Mouse (Mus musculus) neural tube, embryonic 12.5 days (tissue): ENCODE data around the gene Cant1. TPM values are rescaled to one million over a fixed set of nuclear protein-coding genes. Genes with fewer than 3 reads are reported as not detected.

Experiments
- ATAC-seq: fragments of 200-750 bp; cut with Nextera tagmentation; 2 replicates; pipeline ENCODE4 v1.8.0; 2017; ENCODE audit warnings: low read depth, mild to moderate bottlenecking, moderate TSS enrichment, moderate library complexity; ENCODE audit not compliant: low FRiP score
- H3K27ac ChIP-seq: fragments of 300-500 bp; sonication (generic); 2 replicates; pipeline ENCODE4 v1.5.1; 2016
- H3K27me3 ChIP-seq: fragments of 300-500 bp; sonication (generic); replicated peaks from 2 replicates; pipeline ENCODE4 v1.6.1; 2016; ENCODE audit warnings: mild to moderate bottlenecking
- H3K36me3 ChIP-seq: fragments of 300-500 bp; sonication (generic); 2 replicates; pipeline ENCODE4 v1.6.1; 2016; ENCODE audit warnings: mild to moderate bottlenecking
- H3K4me1 ChIP-seq: fragments of 300-500 bp; sonication (generic); 2 replicates; pipeline ENCODE4 v1.6.1; 2016
- H3K4me2 ChIP-seq: fragments of 300-500 bp; sonication (generic); replicated peaks from 2 replicates; pipeline ENCODE4 v1.6.1; 2016; ENCODE audit warnings: mild to moderate bottlenecking
- H3K4me3 ChIP-seq: fragments of 300-500 bp; sonication (generic); 2 replicates; pipeline ENCODE4 v1.5.1; 2016
- H3K9ac ChIP-seq: fragments of 300-500 bp; sonication (generic); 2 replicates; pipeline ENCODE4 v1.6.1; 2016; ENCODE audit warnings: mild to moderate bottlenecking
- H3K9me3 ChIP-seq: fragments of 300-500 bp; sonication (generic); 2 replicates; pipeline ENCODE4 v1.6.1; 2016; ENCODE audit warnings: mild to moderate bottlenecking
- WGBS: fragments of 180-500 bp; shearing (Covaris S2); methylation state at CpG from one replicate; pipeline ENCODE4 v1.1.7; 2016; 5-methylcytosine and 5-hydroxymethylcytosine counted together
- polyA plus RNA-seq: library from polyadenylated mRNA; unstranded; fragments of >200 nt; fragmentation: Nextera tagmentation; extraction: Ambion mirVana; gene quantifications from 2 replicates; pipeline ENCODE4 v1.2.1, GENCODE M21; 2016

The Cant1 gene
- 32.1 and 32.2 TPM in 2 replicates for polyA plus RNA-seq

- H3K9ac ChIP-seq = peak within 1 kb of the TSS; percentile 94
- H3K27me3 ChIP-seq = no peaks in the 10 kb centered on the region
- under 1% methylated on average over 50 of the region's 50 CpGs for WGBS
- H3K4me1 ChIP-seq = peaks cover 25% of the 10 kb centered on the region
- peak within 1 kb of the TSS; percentile 92 for H3K4me3 ChIP-seq
- H3K4me2 ChIP-seq = peak within 1 kb of the TSS; percentile 94
- no peaks in the 10 kb centered on the region for H3K9me3 ChIP-seq
- peaks cover 19% of the 10 kb centered on the region for H3K36me3 ChIP-seq
- 0 out of 2 replicates have a peak within 1 kb of the TSS, but pooled peaks have one; percentile 20 for H3K27ac ChIP-seq
- ATAC-seq = peak; percentile 86
Measured at GRCm38 (mm10) chr11:118418834-118419504, at the start of gene Cant1. Gene Cant1 (minus strand): TSS chr11:118419086.

- no peak overlapping the region for H3K4me2 ChIP-seq
- H3K36me3 ChIP-seq = no peaks in the 10 kb centered on the region
- H3K4me3 ChIP-seq = no peak overlapping the region
- 66% methylated on average over 11 of the region's 11 CpGs for WGBS
- H3K4me1 ChIP-seq = peaks cover 13% of the 10 kb centered on the region
- no peaks in the 10 kb centered on the region for H3K9me3 ChIP-seq
- no peak overlapping the region for H3K27ac ChIP-seq
- no peak for ATAC-seq
- no peaks in the 10 kb centered on the region for H3K27me3 ChIP-seq
- H3K9ac ChIP-seq = no peak overlapping the region
Measured at GRCm38 (mm10) chr11:118467441-118468035, 48.7 kb upstream of the Cant1 start.

GRCm38 (mm10) chr11:118460280-118460679 lies 41.4 kb upstream of the Cant1 start:
- H3K36me3 ChIP-seq = no peaks in the 10 kb centered on the region
- ATAC-seq = no peak
- no peaks in the 10 kb centered on the region for H3K9me3 ChIP-seq
- H3K4me3 ChIP-seq = no peak overlapping the region
- 57% methylated on average over 6 of the region's 6 CpGs for WGBS
- H3K4me1 ChIP-seq = peaks cover 6% of the 10 kb centered on the region; the same call in 1 of the 2 replicates
- no peak overlapping the region for H3K9ac ChIP-seq
- H3K4me2 ChIP-seq = no peak overlapping the region
- no peaks in the 10 kb centered on the region for H3K27me3 ChIP-seq
- H3K27ac ChIP-seq = no peak overlapping the region

- 72% methylated on average over 4 of the region's 4 CpGs for WGBS
- Histone ChIP-seq H3K27ac (no peak overlapping the region), H3K4me2 (no peak overlapping the region), H3K9ac (no peak overlapping the region), H3K4me3 (no peak overlapping the region), H3K36me3 (no peaks in the 10 kb centered on the region), H3K9me3 (no peaks in the 10 kb centered on the region), H3K27me3 (no peaks in the 10 kb centered on the region), H3K4me1 (peaks cover 6% of the 10 kb centered on the region; the same call in 1 of the 2 replicates)
- no peak for ATAC-seq
Measured at GRCm38 (mm10) chr11:118459536-118459935, 40.6 kb upstream of the Cant1 start.

- Histone ChIP-seq H3K4me3 (no peak overlapping the region), H3K9ac (no peak overlapping the region), H3K4me1 (peaks cover 6% of the 10 kb centered on the region; the same call in 1 of the 2 replicates), H3K36me3 (no peaks in the 10 kb centered on the region), H3K9me3 (no peaks in the 10 kb centered on the region), H3K4me2 (no peak overlapping the region), H3K27me3 (no peaks in the 10 kb centered on the region), H3K27ac (no peak overlapping the region)
- WGBS = 49% methylated on average over 8 of the region's 8 CpGs
- no peak for ATAC-seq
Measured at GRCm38 (mm10) chr11:118459051-118459450, 40.2 kb upstream of the Cant1 start.

GRCm38 (mm10) chr11:118456937-118457336 lies 38.1 kb upstream of the Cant1 start:
- no peaks in the 10 kb centered on the region for H3K9me3 ChIP-seq
- ATAC-seq = no peak
- H3K27me3 ChIP-seq = no peaks in the 10 kb centered on the region
- no peak overlapping the region for H3K4me3 ChIP-seq
- peaks cover 6% of the 10 kb centered on the region; the same call in 1 of the 2 replicates for H3K4me1 ChIP-seq
- no peak overlapping the region for H3K4me2 ChIP-seq
- H3K36me3 ChIP-seq = no peaks in the 10 kb centered on the region
- WGBS = 85% methylated on average over 11 of the region's 11 CpGs
- H3K27ac ChIP-seq = no peak overlapping the region
- no peak overlapping the region for H3K9ac ChIP-seq

- Histone ChIP-seq H3K36me3 (no peaks in the 10 kb centered on the region), H3K27ac (no peak overlapping the region), H3K4me1 (peaks cover 6% of the 10 kb centered on the region; the same call in 1 of the 2 replicates), H3K27me3 (no peaks in the 10 kb centered on the region), H3K4me2 (no peak overlapping the region), H3K9ac (no peak overlapping the region), H3K9me3 (no peaks in the 10 kb centered on the region), H3K4me3 (no peak overlapping the region)
- 89% methylated on average over 6 of the region's 6 CpGs for WGBS
- ATAC-seq = no peak
Measured at GRCm38 (mm10) chr11:118455788-118456187, 36.9 kb upstream of the Cant1 start.

GRCm38 (mm10) chr11:118453886-118454671 lies 35.2 kb upstream of the Cant1 start:
- WGBS = 68% methylated on average over 11 of the region's 11 CpGs
- peaks cover 4% of the 10 kb centered on the region; the same call in 1 of the 2 replicates for H3K4me1 ChIP-seq
- no peaks in the 10 kb centered on the region for H3K9me3 ChIP-seq
- no peaks in the 10 kb centered on the region for H3K36me3 ChIP-seq
- H3K9ac ChIP-seq = no peak overlapping the region
- no peak overlapping the region for H3K4me3 ChIP-seq
- H3K27ac ChIP-seq = no peak overlapping the region
- H3K4me2 ChIP-seq = no peak overlapping the region
- no peaks in the 10 kb centered on the region for H3K27me3 ChIP-seq
- ATAC-seq = no peak

- Histone ChIP-seq H3K9ac (no peak overlapping the region), H3K27me3 (no peaks in the 10 kb centered on the region), H3K36me3 (no peaks in the 10 kb centered on the region), H3K9me3 (no peaks in the 10 kb centered on the region), H3K27ac (no peak overlapping the region), H3K4me2 (no peak overlapping the region), H3K4me1 (no peaks in the 10 kb centered on the region), H3K4me3 (no peak overlapping the region)
- WGBS = 58% methylated on average over 2 of the region's 2 CpGs
- ATAC-seq = no peak
Measured at GRCm38 (mm10) chr11:118452955-118453354, 34.1 kb upstream of the Cant1 start.

- no peaks in the 10 kb centered on the region for H3K9me3 ChIP-seq
- no peaks in the 10 kb centered on the region for H3K36me3 ChIP-seq
- no peak overlapping the region for H3K4me2 ChIP-seq
- WGBS = 88% methylated on average over 6 of the region's 6 CpGs
- no peak for ATAC-seq
- no peak overlapping the region for H3K4me3 ChIP-seq
- H3K4me1 ChIP-seq = no peaks in the 10 kb centered on the region
- H3K9ac ChIP-seq = no peak overlapping the region
- H3K27ac ChIP-seq = no peak overlapping the region
- H3K27me3 ChIP-seq = no peaks in the 10 kb centered on the region
Measured at GRCm38 (mm10) chr11:118451211-118451610, 32.3 kb upstream of the Cant1 start.

GRCm38 (mm10) chr11:118448385-118448784 lies 29.5 kb upstream of the Cant1 start:
- no peak overlapping the region for H3K27ac ChIP-seq
- H3K4me2 ChIP-seq = no peak overlapping the region
- no peaks in the 10 kb centered on the region for H3K4me1 ChIP-seq
- ATAC-seq = no peak
- peaks cover 4% of the 10 kb centered on the region for H3K27me3 ChIP-seq
- no peaks in the 10 kb centered on the region for H3K36me3 ChIP-seq
- H3K4me3 ChIP-seq = no peak overlapping the region
- no peak overlapping the region for H3K9ac ChIP-seq
- H3K9me3 ChIP-seq = no peaks in the 10 kb centered on the region
- WGBS = 91% methylated on average over 8 of the region's 8 CpGs

- H3K4me1 ChIP-seq = no peaks in the 10 kb centered on the region
- 60% methylated on average over 4 of the region's 4 CpGs for WGBS
- no peak overlapping the region for H3K4me2 ChIP-seq
- no peak overlapping the region for H3K4me3 ChIP-seq
- no peak overlapping the region for H3K27ac ChIP-seq
- H3K27me3 ChIP-seq = peaks cover 4% of the 10 kb centered on the region
- no peak overlapping the region for H3K9ac ChIP-seq
- no peaks in the 10 kb centered on the region for H3K9me3 ChIP-seq
- ATAC-seq = no peak
- no peaks in the 10 kb centered on the region for H3K36me3 ChIP-seq
Measured at GRCm38 (mm10) chr11:118447346-118447745, 28.5 kb upstream of the Cant1 start.
